Mouse (Mus musculus) cerebellum, adult 9-11 months (tissue): ENCODE measurements around the gene Habp2.

ENCODE experiments used
- DNase-seq: peaks from one replicate; pipeline ENCODE4 v3.0.0; 2022

Habp2 gene

GRCm38 (mm10) chr19:56286866-56287265 lies at the start of gene Habp2:
Habp2 (plus strand) TSS chr19:56287137.
- no peak for DNase-seq

GRCm38 (mm10) chr19:56238501-56238900 lies 48.4 kb upstream of the Habp2 start:
- no peak for DNase-seq

GRCm38 (mm10) chr19:56245201-56245600 lies 41.7 kb upstream of the Habp2 start:
- no peak for DNase-seq

GRCm38 (mm10) chr19:56252815-56253214 lies 34.1 kb upstream of the Habp2 start:
- no peak for DNase-seq

GRCm38 (mm10) chr19:56253271-56253670 lies 33.7 kb upstream of the Habp2 start:
- DNase-seq = no peak

GRCm38 (mm10) chr19:56254751-56255150 lies 32.2 kb upstream of the Habp2 start:
- DNase-seq = no peak

GRCm38 (mm10) chr19:56255506-56255905 lies 31.4 kb upstream of the Habp2 start:
- no peak for DNase-seq

- DNase-seq = no peak
These were observed 30.7 kb upstream of the Habp2 start for GRCm38 (mm10) chr19:56256235-56256634.

GRCm38 (mm10) chr19:56256741-56257140 lies 30.2 kb upstream of the Habp2 start:
- DNase-seq = no peak

GRCm38 (mm10) chr19:56263696-56264095 lies 23.2 kb upstream of the Habp2 start:
- DNase-seq = no peak

GRCm38 (mm10) chr19:56264175-56264574 lies 22.8 kb upstream of the Habp2 start:
- DNase-seq = no peak

GRCm38 (mm10) chr19:56265149-56265548 lies 21.8 kb upstream of the Habp2 start:
- DNase-seq = no peak

GRCm38 (mm10) chr19:56272081-56272480 lies 14.9 kb upstream of the Habp2 start:
- DNase-seq = no peak

- DNase-seq = no peak
These were observed 9.7 kb upstream of the Habp2 start for GRCm38 (mm10) chr19:56277140-56277804.

- no peak for DNase-seq
These were observed 9.0 kb upstream of the Habp2 start for GRCm38 (mm10) chr19:56277951-56278350.

GRCm38 (mm10) chr19:56278366-56278765 lies 8.6 kb upstream of the Habp2 start:
- DNase-seq = no peak

GRCm38 (mm10) chr19:56285222-56285621 lies 1.7 kb upstream of the Habp2 start:
- no peak for DNase-seq

- no peak for DNase-seq
These were observed 837 bp downstream of the Habp2 start for GRCm38 (mm10) chr19:56287580-56288367.

- DNase-seq = no peak
These were observed 1.5 kb downstream of the Habp2 start for GRCm38 (mm10) chr19:56288436-56288835.

- no peak for DNase-seq
These were observed 2.7 kb downstream of the Habp2 start for GRCm38 (mm10) chr19:56289642-56290041.

GRCm38 (mm10) chr19:56291898-56292297 lies 5.0 kb downstream of the Habp2 start:
- no peak for DNase-seq

- no peak for DNase-seq
These were observed 5.4 kb downstream of the Habp2 start for GRCm38 (mm10) chr19:56292335-56292734.

- peak; percentile 96 for DNase-seq
These were observed 7.9 kb downstream of the Habp2 start for GRCm38 (mm10) chr19:56294654-56295399.

GRCm38 (mm10) chr19:56296668-56297067 lies 9.7 kb downstream of the Habp2 start:
- no peak for DNase-seq
